Mouse (Mus musculus) erythroblast, adult 5-6 weeks (primary cell): Measurements from ENCODE around the gene Clec3b. TPM values are rescaled to one million over a fixed set of nuclear protein-coding genes. Genes with fewer than 3 reads are reported as not detected.

Experiments used
- ATAC-seq: replicated peaks from 2 replicates; pipeline ENCODE4 v1.8.0; 2016; ENCODE audit warnings: moderate number of reproducible peaks, mild to moderate bottlenecking, moderate TSS enrichment, inconsistent platforms; ENCODE audit not compliant: poor library complexity, low FRiP score, severe bottlenecking
- total RNA-seq, 2 experiments: library from RNA; stranded (forward) in 1 of 2; stranded (reverse) in 1 of 2; fragments of 150-400 nt in 1 of 2; fragments of 200-764, 138-1000 nt in 1 of 2; gene quantifications; 2 replicates each; pipeline versions ENCODE4 v1.2.3 to v1.2.4; 2015 to 2017; ENCODE audit warnings: low replicate concordance in 2 of 2

Gene Clec3b
- not detected in 2 replicates for total RNA-seq (2015; ENCODE audit: low replicate concordance)
- total RNA-seq (2017; ENCODE audit: low replicate concordance): not detected in 2 replicates

GRCm38 (mm10) chr9:123150241-123151020 lies at the start of gene Clec3b:
Gene Clec3b (plus strand): TSS chr9:123150946.
- no peak for ATAC-seq

GRCm38 (mm10) chr9:123103425-123103824 lies 47.3 kb upstream of the Clec3b start:
- ATAC-seq: no peak

GRCm38 (mm10) chr9:123104362-123104761 lies 46.4 kb upstream of the Clec3b start:
- no peak for ATAC-seq

- ATAC-seq: peak; percentile 74
Measured at GRCm38 (mm10) chr9:123107186-123107585, 43.6 kb upstream of the Clec3b start.

- no peak for ATAC-seq
Measured at GRCm38 (mm10) chr9:123109188-123109587, 41.6 kb upstream of the Clec3b start.

- no peak for ATAC-seq
Measured at GRCm38 (mm10) chr9:123111751-123112221, 39.0 kb upstream of the Clec3b start.

- ATAC-seq: peak; percentile 85
Measured at GRCm38 (mm10) chr9:123112805-123113521, 37.8 kb upstream of the Clec3b start, which contains the start of the genes Zdhhc3 and Exosc7. Gene Zdhhc3 (minus strand): TSS chr9:123113205. Gene Exosc7 (plus strand): TSS chr9:123113215.

GRCm38 (mm10) chr9:123113931-123114330 lies 36.8 kb upstream of the Clec3b start:
- no peak for ATAC-seq

- no peak for ATAC-seq
Measured at GRCm38 (mm10) chr9:123115566-123115965, 35.2 kb upstream of the Clec3b start.

GRCm38 (mm10) chr9:123123017-123123416 lies 27.7 kb upstream of the Clec3b start:
- no peak for ATAC-seq

- peak; percentile 93 for ATAC-seq
Measured at GRCm38 (mm10) chr9:123123571-123124412, 27.0 kb upstream of the Clec3b start.

- ATAC-seq: no peak
Measured at GRCm38 (mm10) chr9:123124413-123124981, 26.2 kb upstream of the Clec3b start.

GRCm38 (mm10) chr9:123127663-123128062 lies 23.1 kb upstream of the Clec3b start:
- ATAC-seq: no peak

GRCm38 (mm10) chr9:123132994-123133393 lies 17.8 kb upstream of the Clec3b start:
- no peak for ATAC-seq

- no peak for ATAC-seq
Measured at GRCm38 (mm10) chr9:123136953-123137682, 13.6 kb upstream of the Clec3b start.

- no peak for ATAC-seq
Measured at GRCm38 (mm10) chr9:123138891-123139474, 11.8 kb upstream of the Clec3b start.

- ATAC-seq: no peak
Measured at GRCm38 (mm10) chr9:123139887-123140614, 10.7 kb upstream of the Clec3b start.

GRCm38 (mm10) chr9:123148430-123148829 lies 2.3 kb upstream of the Clec3b start:
- no peak for ATAC-seq
